Mouse (Mus musculus) cerebellum, adult 2 months (tissue): ENCODE measurements at regions not wholly inside any gene's neighbourhood (a gene's known extent, or its start where the extent isn't known, plus 50 kb on each side); places are given as distances from the start of the nearest gene placed in this dataset.

Experiments
- CTCF ChIP-seq: fragments of 200-500 bp; IDR thresholded peaks from 2 replicates; pipeline ENCODE4 v1.5.1; 2011; ENCODE audit warnings: low read depth, mild to moderate bottlenecking, control low read depth, low read length, moderate library complexity, borderline replicate concordance; ENCODE audit not compliant: insufficient read depth
- POLR2A ChIP-seq: fragments of 200-500 bp; IDR thresholded peaks from 2 replicates; pipeline ENCODE4 v1.6.1; 2011; ENCODE audit warnings: low read length, control low read depth, borderline replicate concordance; ENCODE audit not compliant: insufficient read depth

DNA sequence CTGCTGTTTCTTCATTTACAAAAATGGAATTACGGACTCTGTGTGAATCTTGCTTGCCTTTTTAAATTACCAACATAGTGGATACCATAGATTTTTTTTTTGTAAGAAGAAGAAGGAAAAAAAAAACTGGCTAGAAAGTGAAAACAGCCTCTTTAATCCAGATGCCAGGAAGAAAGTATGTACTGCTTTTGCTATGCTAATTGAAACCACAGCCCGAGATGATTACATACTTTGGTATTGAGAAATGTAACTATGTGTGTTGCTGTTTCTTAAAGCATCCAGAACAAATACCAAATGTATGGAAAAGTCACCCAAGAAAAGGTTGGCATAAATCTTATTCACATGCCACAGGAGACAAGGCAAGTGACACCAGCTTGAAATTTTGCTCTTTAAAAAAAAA is 93.2 kb upstream of the Nfe2l3 start:
- TF ChIP-seq CTCF (no peak), POLR2A (no peak)
